Mouse (Mus musculus): Measurements from ENCODE around the gene Gckr. TPM values are rescaled to one million over a fixed set of nuclear protein-coding genes. Genes with fewer than 3 reads are reported as not detected.
"Not testable (repeated sequence)": the region's sequence is repeated elsewhere in the genome, so short reads cannot be mapped to it uniquely, and the experiment has no call there.

Gene Gckr
- polyA plus RNA-seq, 1 experiment from 2014 or later, result 0.20 TPM

DNA sequence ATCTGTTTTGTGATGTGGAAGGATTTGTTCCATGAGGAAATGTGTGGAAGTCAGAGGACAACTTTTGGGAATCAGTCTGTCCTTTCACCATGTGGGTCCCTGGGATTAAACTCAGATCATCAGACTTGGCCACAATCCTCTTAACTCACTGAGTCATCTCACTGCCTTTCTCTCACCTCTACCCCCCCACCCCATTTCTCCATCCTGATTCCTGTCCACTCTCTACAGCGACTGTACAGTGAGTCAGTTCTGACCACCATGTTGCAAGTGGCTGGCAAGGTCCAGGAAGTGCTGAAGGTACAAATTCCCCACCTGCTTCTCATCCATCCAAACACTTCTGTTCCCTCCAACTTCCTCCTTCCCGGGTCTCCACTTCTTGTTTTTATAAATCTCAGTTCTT, 1.2 kb downstream of the Gckr start:
- peaks cover 16% of the 10 kb centered on the region for H3K4me1 ChIP-seq
- no peak overlapping the region for H3K9ac ChIP-seq (replicated peaks)
- H3K4me3 ChIP-seq, result no peak overlapping the region
- 0 out of 2 replicates have a peak, but pooled peaks cover 8% of the 10 kb centered on the region for H3K36me3 ChIP-seq
- H3K9me3 ChIP-seq, result no peaks in the 10 kb centered on the region
- H3K27ac ChIP-seq (replicated peaks), result no peak overlapping the region
- ATAC-seq (ENCODE audit: low FRiP score, low read depth), result no peak
- no peak overlapping the region for H3K4me2 ChIP-seq (replicated peaks)
- WGBS, result 78% methylated on average over 2 of the region's 2 CpGs
- H3K27me3 ChIP-seq, result peaks cover 6% of the 10 kb centered on the region; the same call in 1 of the 2 replicates

DNA sequence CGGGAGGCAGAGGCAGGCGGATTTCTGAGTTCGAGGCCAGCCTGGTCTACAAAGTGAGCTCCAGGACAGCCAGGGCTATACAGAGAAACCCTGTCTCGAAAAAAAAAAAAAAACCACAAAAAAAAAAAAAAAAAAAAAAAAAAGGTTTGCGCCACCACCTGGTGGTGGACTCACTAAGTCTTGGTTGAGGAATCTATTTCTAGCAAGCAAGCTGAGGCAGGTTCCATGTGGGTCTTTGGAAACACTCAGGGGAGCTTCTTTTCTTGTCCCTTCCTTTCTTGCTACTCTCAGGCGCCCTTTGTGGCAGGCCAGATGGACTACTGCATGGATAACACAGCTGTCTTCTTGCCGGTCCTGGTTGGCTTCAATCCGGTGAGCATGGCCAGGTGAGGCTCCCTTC, 4.6 kb downstream of the Gckr start:
- H3K4me1 ChIP-seq, result no peaks in the 10 kb centered on the region
- H3K27ac ChIP-seq (replicated peaks), result no peak overlapping the region
- H3K4me3 ChIP-seq, result no peak overlapping the region
- H3K36me3 ChIP-seq, result no peaks in the 10 kb centered on the region
- H3K27me3 ChIP-seq, result peaks cover 6% of the 10 kb centered on the region; the same call in 1 of the 2 replicates
- no peak overlapping the region for H3K4me2 ChIP-seq (replicated peaks)
- H3K9ac ChIP-seq (replicated peaks), result no peak overlapping the region
- H3K9me3 ChIP-seq, result no peaks in the 10 kb centered on the region
- no peak for ATAC-seq (ENCODE audit: low FRiP score, low read depth)
- 78% methylated on average over 7 of the region's 8 CpGs for WGBS

DNA sequence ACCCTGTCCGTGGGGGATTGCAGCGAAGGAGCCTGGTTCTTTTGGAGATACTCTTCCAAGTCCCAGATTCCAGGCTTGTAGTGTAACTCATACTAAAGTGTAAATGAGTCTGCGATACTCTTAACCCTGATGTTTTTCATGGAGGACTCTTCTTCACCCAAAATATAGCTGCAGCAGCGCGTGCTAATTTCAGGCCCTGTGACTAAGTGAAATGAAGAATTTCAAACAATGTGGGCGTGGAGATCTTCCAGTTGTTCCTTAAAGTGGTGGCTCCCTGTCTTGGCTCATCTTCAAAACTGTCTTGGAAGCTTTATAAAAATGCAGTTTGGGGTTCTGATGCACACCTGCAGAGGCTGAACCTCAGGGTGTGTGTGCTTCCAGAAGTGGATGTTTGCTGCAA, 5.8 kb downstream of the Gckr start:
- H3K4me2 ChIP-seq (replicated peaks), result no peak overlapping the region
- WGBS, result 91% methylated on average over 6 of the region's 6 CpGs
- no peak overlapping the region for H3K4me3 ChIP-seq
- no peaks in the 10 kb centered on the region for H3K36me3 ChIP-seq
- H3K9me3 ChIP-seq, result no peaks in the 10 kb centered on the region
- H3K27me3 ChIP-seq, result no peaks in the 10 kb centered on the region
- H3K9ac ChIP-seq (replicated peaks), result no peak overlapping the region
- H3K4me1 ChIP-seq, result no peaks in the 10 kb centered on the region
- ATAC-seq (ENCODE audit: low FRiP score, low read depth), result no peak
- no peak overlapping the region for H3K27ac ChIP-seq (replicated peaks)

DNA sequence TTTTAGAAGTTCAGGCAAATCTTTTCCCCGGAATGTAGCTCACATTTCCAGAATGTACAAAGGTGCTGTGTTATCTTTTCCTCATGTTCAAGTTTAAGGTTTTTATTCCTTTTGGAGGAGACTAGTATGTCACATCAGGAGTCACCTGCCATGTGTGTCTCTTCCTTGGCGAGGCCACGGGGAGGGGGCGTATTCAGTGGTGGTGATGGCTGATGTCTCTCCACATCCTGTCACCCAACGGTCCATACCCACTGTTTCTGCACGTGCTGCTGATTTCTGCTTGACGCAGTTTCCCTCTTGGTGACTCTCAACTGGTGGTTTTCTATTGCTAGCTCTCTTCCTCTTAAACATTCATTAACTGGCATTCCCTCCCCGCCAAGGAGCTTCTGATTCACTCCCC, 15.6 kb downstream of the Gckr start:
- WGBS, result 87% methylated on average over 8 of the region's 8 CpGs
- ATAC-seq (ENCODE audit: low FRiP score, low read depth), result no peak
- Histone ChIP-seq H3K27me3 (0 out of 2 replicates have a peak, but pooled peaks cover 4% of the 10 kb centered on the region), H3K4me2 (replicated peaks) (no peak overlapping the region), H3K27ac (replicated peaks) (no peak overlapping the region), H3K4me3 (no peak overlapping the region), H3K9ac (replicated peaks) (no peak overlapping the region), H3K36me3 (no peaks in the 10 kb centered on the region), H3K9me3 (no peaks in the 10 kb centered on the region), H3K4me1 (no peaks in the 10 kb centered on the region)

DNA sequence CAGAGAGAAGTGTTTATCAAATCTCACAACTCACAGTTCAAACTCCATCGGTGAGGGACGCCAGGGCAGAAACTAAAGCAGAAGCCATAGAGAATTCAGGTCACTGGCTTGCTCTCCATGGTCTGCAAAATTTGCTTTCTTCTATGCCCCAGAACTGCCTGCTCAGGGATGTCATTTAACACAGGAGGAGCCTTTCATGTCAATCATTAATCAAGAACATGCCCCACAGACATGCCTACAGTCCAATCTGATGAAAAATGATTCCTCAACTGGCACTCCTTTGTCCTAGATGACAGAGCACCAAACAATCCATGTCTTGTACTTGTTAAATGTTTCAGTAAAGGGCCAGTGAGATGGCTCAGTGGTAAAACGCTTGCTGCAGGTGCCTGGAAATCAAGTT, 25.5 kb downstream of the Gckr start:
- no peak overlapping the region for H3K27ac ChIP-seq (replicated peaks)
- no peaks in the 10 kb centered on the region for H3K27me3 ChIP-seq
- no peaks in the 10 kb centered on the region for H3K4me1 ChIP-seq
- 94% methylated on average over 3 of the region's 3 CpGs for WGBS
- ATAC-seq (ENCODE audit: low FRiP score, low read depth), result no peak
- no peak overlapping the region for H3K4me3 ChIP-seq
- no peak overlapping the region for H3K9ac ChIP-seq (replicated peaks)
- H3K4me2 ChIP-seq (replicated peaks), result no peak overlapping the region
- H3K9me3 ChIP-seq, result no peaks in the 10 kb centered on the region
- no peaks in the 10 kb centered on the region for H3K36me3 ChIP-seq

DNA sequence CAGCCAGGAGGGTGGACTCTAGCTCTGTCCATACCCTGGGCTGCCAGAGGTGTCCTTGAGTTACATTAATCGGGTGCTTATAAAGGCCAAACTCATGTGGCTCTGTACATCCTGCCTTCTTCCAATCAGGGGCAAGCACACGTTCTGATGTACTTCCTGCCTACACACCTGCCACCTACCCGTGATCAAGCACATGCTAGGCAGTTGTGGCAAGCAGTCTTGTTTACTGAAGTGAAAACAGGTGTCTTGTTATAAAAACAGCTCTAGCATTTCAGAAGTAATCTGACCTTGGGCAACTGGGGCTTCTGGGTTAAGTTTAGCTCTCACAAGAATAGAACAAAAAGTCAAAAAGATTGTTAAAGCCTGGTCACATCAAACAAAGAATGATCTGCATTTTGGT, 26.8 kb downstream of the Gckr start:
- H3K4me3 ChIP-seq, result no peak overlapping the region
- no peak overlapping the region for H3K9ac ChIP-seq (replicated peaks)
- H3K4me1 ChIP-seq, result no peaks in the 10 kb centered on the region
- H3K9me3 ChIP-seq, result no peaks in the 10 kb centered on the region
- 76% methylated on average over 3 of the region's 3 CpGs for WGBS
- no peaks in the 10 kb centered on the region for H3K36me3 ChIP-seq
- no peak overlapping the region for H3K4me2 ChIP-seq (replicated peaks)
- ATAC-seq (ENCODE audit: low FRiP score, low read depth), result no peak
- H3K27ac ChIP-seq (replicated peaks), result no peak overlapping the region
- no peaks in the 10 kb centered on the region for H3K27me3 ChIP-seq

DNA sequence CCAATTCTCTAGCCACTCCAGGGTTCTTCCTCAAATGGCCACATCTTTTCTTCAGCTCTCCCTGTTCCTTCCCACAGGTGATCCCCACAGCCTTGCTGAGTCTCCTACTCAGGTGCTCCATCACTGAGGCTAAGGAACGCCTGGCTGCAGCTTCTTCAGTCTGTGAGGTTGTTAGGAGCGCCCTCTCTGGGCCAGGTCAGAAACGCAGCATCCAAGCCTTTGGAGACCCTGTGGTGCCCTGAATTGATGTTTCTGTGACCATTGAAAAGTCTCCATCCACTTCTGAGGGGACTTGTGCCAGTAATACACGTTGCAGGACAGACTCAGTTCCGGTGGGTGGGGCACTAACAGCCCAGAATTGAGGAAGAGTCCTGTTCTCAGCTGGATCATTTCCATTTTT, 29.6 kb downstream of the Gckr start:
- H3K9ac ChIP-seq (replicated peaks), result no peak overlapping the region
- WGBS, result 17% methylated on average over 5 of the region's 5 CpGs

DNA sequence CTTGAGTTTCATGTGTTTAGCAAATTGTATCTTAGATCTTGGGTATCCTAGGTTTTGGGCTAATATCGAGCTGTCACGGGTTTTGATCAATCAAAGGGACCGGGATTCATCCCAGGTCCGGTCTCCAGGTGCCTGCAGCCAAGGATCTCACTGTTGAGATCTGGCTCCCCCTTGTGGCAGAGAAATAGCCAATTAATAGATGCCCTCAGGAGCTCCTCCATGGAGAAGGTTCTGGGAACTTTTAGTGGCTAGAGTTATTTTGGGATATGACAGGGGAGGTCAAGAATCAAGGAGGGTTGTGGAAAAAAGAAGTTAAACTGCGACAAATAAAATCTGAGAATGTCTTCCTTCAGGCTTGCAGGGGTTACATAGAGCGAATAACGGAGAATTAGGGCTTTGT, 31.0 kb downstream of the Gckr start:
- Histone ChIP-seq H3K4me2 (replicated peaks) (no peak overlapping the region), H3K27me3 (no peaks in the 10 kb centered on the region), H3K9ac (replicated peaks) (no peak overlapping the region), H3K36me3 (no peaks in the 10 kb centered on the region), H3K9me3 (0 out of 2 replicates have a peak, but pooled peaks cover 3% of the 10 kb centered on the region), H3K4me3 (no peak overlapping the region), H3K4me1 (no peaks in the 10 kb centered on the region), H3K27ac (replicated peaks) (no peak overlapping the region)
- no peak for ATAC-seq (ENCODE audit: low FRiP score, low read depth)
- WGBS, result 30% methylated on average over 7 of the region's 7 CpGs

More for the DNA sequence above, 29.6 kb downstream of the Gckr start:
- H3K4me3 ChIP-seq, result no peak overlapping the region
- H3K4me1 ChIP-seq, result no peaks in the 10 kb centered on the region
- H3K36me3 ChIP-seq, result no peaks in the 10 kb centered on the region
- no peak overlapping the region for H3K4me2 ChIP-seq (replicated peaks)
- H3K27ac ChIP-seq (replicated peaks), result no peak overlapping the region
- no peak for ATAC-seq (ENCODE audit: low FRiP score, low read depth)
- no peaks in the 10 kb centered on the region for H3K27me3 ChIP-seq
- no peaks in the 10 kb centered on the region for H3K9me3 ChIP-seq

DNA sequence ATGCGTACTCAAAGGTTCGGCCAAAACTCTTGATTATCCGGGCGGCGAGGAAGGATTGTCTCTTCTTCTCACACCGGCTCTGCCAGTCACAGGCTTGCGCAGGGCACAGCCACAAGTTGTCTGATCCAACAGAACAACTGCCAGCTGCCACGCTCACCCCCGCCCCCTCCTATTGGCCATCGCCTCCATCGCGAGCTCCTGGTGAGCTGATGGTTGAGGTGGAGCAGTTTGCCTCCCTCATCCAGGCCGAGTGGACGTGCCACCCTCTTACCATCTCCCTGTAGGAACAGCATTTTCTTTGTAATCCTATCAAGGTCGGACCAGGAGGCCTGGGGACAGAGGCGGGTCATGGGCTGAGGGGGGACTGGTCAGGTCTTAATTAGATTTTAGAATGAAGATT, 60.3 kb downstream of the Gckr start:
- not testable (repeated sequence) for H3K4me3 ChIP-seq; H3K9me3 ChIP-seq; H3K36me3 ChIP-seq; H3K4me1 ChIP-seq; H3K27me3 ChIP-seq; ATAC-seq (ENCODE audit: low FRiP score, low read depth); H3K4me2 ChIP-seq (replicated peaks); H3K27ac ChIP-seq (replicated peaks); H3K9ac ChIP-seq (replicated peaks)
- WGBS, result 79% methylated on average over 16 of the region's 16 CpGs

DNA sequence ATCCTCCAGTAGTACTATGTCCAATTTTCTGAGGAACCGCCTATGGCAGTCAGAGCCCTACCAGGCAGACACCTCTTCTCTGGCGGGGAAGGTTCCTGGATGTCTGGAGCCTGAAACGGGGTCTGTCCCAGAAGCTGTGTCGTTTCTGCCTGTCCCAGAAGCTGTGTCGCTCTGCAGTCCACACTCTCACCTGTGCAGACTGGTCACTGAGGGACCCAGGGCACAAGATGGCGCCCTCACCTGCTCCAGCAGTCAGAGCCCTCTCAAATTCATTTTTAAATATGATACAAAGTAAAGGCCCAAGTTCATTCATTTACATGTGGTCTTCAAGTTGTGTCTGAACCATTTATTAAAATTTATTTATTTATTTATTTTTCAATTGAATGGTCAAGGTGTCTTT, 63.7 kb downstream of the Gckr start:
- Histone ChIP-seq H3K4me1 (no peaks in the 10 kb centered on the region), H3K27ac (replicated peaks) (no peak overlapping the region), H3K9ac (replicated peaks) (no peak overlapping the region), H3K4me2 (replicated peaks) (no peak overlapping the region), H3K9me3 (no peaks in the 10 kb centered on the region), H3K36me3 (no peaks in the 10 kb centered on the region), H3K4me3 (no peak overlapping the region), H3K27me3 (no peaks in the 10 kb centered on the region)
- ATAC-seq (ENCODE audit: low FRiP score, low read depth), result no peak
- WGBS, result 81% methylated on average over 6 of the region's 6 CpGs

Other genes starting within 250 kb of the Gckr start
- 117 and 120 TPM in 2 replicates for gene Atraid, start 249.1 kb upstream of the Gckr start, polyA plus RNA-seq (2016; fragmentation: Nextera tagmentation; extraction: Ambion mirVana)
- 11.7 and 12.9 TPM in 2 replicates for gene Slc5a6, start 248.5 kb upstream of the Gckr start, polyA plus RNA-seq (2016; fragmentation: Nextera tagmentation; extraction: Ambion mirVana)
- gene Cad, start 242.7 kb upstream of the Gckr start, polyA plus RNA-seq (2016; fragmentation: Nextera tagmentation; extraction: Ambion mirVana), result 39.2 and 39.7 TPM in 2 replicates
- not detected in 2 replicates for gene Dnajc5g, start 191.2 kb upstream of the Gckr start, polyA plus RNA-seq (2016; fragmentation: Nextera tagmentation; extraction: Ambion mirVana)
- 10.7 and 11.2 TPM in 2 replicates for gene Slc30a3, start 189.2 kb upstream of the Gckr start, polyA plus RNA-seq (2016; fragmentation: Nextera tagmentation; extraction: Ambion mirVana)
- not detected in 2 replicates for gene Trim54, start 180.7 kb upstream of the Gckr start, polyA plus RNA-seq (2016; fragmentation: Nextera tagmentation; extraction: Ambion mirVana)
- not detected in 2 replicates for gene Ucn, start 158.6 kb upstream of the Gckr start, polyA plus RNA-seq (2016; fragmentation: Nextera tagmentation; extraction: Ambion mirVana)
- gene Mpv17, start 143.2 kb upstream of the Gckr start, polyA plus RNA-seq (2016; fragmentation: Nextera tagmentation; extraction: Ambion mirVana), result 53.1 and 56.8 TPM in 2 replicates
- 1.3 and 3.6 TPM in 2 replicates for gene Gm29609, start 117.5 kb upstream of the Gckr start, polyA plus RNA-seq (2016; fragmentation: Nextera tagmentation; extraction: Ambion mirVana)
- 97.3 and 97.6 TPM in 2 replicates for gene Gtf3c2, start 117.3 kb upstream of the Gckr start, polyA plus RNA-seq (2016; fragmentation: Nextera tagmentation; extraction: Ambion mirVana)
- 141 and 153 TPM in 2 replicates for gene Snx17, start 104.2 kb upstream of the Gckr start, polyA plus RNA-seq (2016; fragmentation: Nextera tagmentation; extraction: Ambion mirVana)
- gene Eif2b4, start 104.0 kb upstream of the Gckr start, polyA plus RNA-seq (2016; fragmentation: Nextera tagmentation; extraction: Ambion mirVana), result 65.6 and 68.0 TPM in 2 replicates
- 22.0 and 25.2 TPM in 2 replicates for gene Zfp513, start 95.1 kb upstream of the Gckr start, polyA plus RNA-seq (2016; fragmentation: Nextera tagmentation; extraction: Ambion mirVana)
- 163 and 167 TPM in 2 replicates for gene Ppm1g, start 76.8 kb upstream of the Gckr start, polyA plus RNA-seq (2016; fragmentation: Nextera tagmentation; extraction: Ambion mirVana)
- 144 and 151 TPM in 2 replicates for gene Nrbp1, start 56.6 kb upstream of the Gckr start, polyA plus RNA-seq (2016; fragmentation: Nextera tagmentation; extraction: Ambion mirVana)
- 0.63 and 0.71 TPM in 2 replicates for gene Gm9970, start 56.2 kb upstream of the Gckr start, polyA plus RNA-seq (2016; fragmentation: Nextera tagmentation; extraction: Ambion mirVana)
- 3.3 and 4.7 TPM in 2 replicates for gene Krtcap3, start 45.8 kb upstream of the Gckr start, polyA plus RNA-seq (2016; fragmentation: Nextera tagmentation; extraction: Ambion mirVana)
- gene Ift172, start 6.3 kb upstream of the Gckr start, polyA plus RNA-seq (2016; fragmentation: Nextera tagmentation; extraction: Ambion mirVana), result 50.7 and 56.1 TPM in 2 replicates
- 57.8 and 64.6 TPM in 2 replicates for gene Fndc4, start 1.4 kb upstream of the Gckr start, polyA plus RNA-seq (2016; fragmentation: Nextera tagmentation; extraction: Ambion mirVana)
- 99.2 and 103 TPM in 2 replicates for gene Zfp512, start 155.0 kb downstream of the Gckr start, polyA plus RNA-seq (2016; fragmentation: Nextera tagmentation; extraction: Ambion mirVana)
- gene 4930548H24Rik, start 188.3 kb downstream of the Gckr start, polyA plus RNA-seq (2016; fragmentation: Nextera tagmentation; extraction: Ambion mirVana), result 0.22 TPM in 1 of 2 replicates, not detected in the other
- gene Gpn1, start 197.3 kb downstream of the Gckr start, polyA plus RNA-seq (2016; fragmentation: Nextera tagmentation; extraction: Ambion mirVana), result 70.9 and 72.3 TPM in 2 replicates
- gene Slc4a1ap, start 229.6 kb downstream of the Gckr start, polyA plus RNA-seq (2016; fragmentation: Nextera tagmentation; extraction: Ambion mirVana), result 37.7 and 39.2 TPM in 2 replicates
- 29.9 and 30.4 TPM in 2 replicates for gene Supt7l, start 230.4 kb downstream of the Gckr start, polyA plus RNA-seq (2016; fragmentation: Nextera tagmentation; extraction: Ambion mirVana)